Mouse (Mus musculus) neural tube, embryonic 15.5 days (tissue): ENCODE measurements around the gene Hexb. TPM values are rescaled to one million over a fixed set of nuclear protein-coding genes. Genes with fewer than 3 reads are reported as not detected.
A peak's percentile ranks its signal among the peaks of the same experiment; 100 is the strongest.
"Not testable (repeated sequence)": the region's sequence is repeated elsewhere in the genome, so short reads cannot be mapped to it uniquely, and the experiment has no call there.

Experiments used
- ATAC-seq: fragments of 200-750 bp; cut with Nextera tagmentation; 2 replicates; pipeline ENCODE4 v1.8.0; 2017; ENCODE audit warnings: mild to moderate bottlenecking, moderate TSS enrichment, moderate library complexity; ENCODE audit not compliant: low FRiP score
- H3K27ac ChIP-seq: fragments of 300-500 bp; sonication (generic); replicated peaks from 2 replicates; pipeline ENCODE4 v1.5.1; 2015; ENCODE audit warnings: mild to moderate bottlenecking, inconsistent platforms
- H3K27me3 ChIP-seq: fragments of 300-500 bp; sonication (generic); replicated peaks from 2 replicates; pipeline ENCODE4 v1.6.1; 2015; ENCODE audit warnings: inconsistent platforms
- H3K36me3 ChIP-seq: fragments of 300-500 bp; sonication (generic); 2 replicates; pipeline ENCODE4 v1.6.1; 2015; ENCODE audit warnings: inconsistent platforms
- H3K4me1 ChIP-seq: fragments of 300-500 bp; sonication (generic); 2 replicates; pipeline ENCODE4 v1.6.1; 2015; ENCODE audit warnings: inconsistent platforms
- H3K4me2 ChIP-seq: fragments of 300-500 bp; sonication (generic); 2 replicates; pipeline ENCODE4 v1.6.1; 2015; ENCODE audit warnings: inconsistent platforms, mild to moderate bottlenecking, moderate library complexity
- H3K4me3 ChIP-seq: fragments of 300-500 bp; sonication (generic); replicated peaks from 2 replicates; pipeline ENCODE4 v1.5.1; 2015; ENCODE audit warnings: mild to moderate bottlenecking, inconsistent platforms
- H3K9ac ChIP-seq: fragments of 300-500 bp; sonication (generic); replicated peaks from 2 replicates; pipeline ENCODE4 v1.6.1; 2015; ENCODE audit warnings: mild to moderate bottlenecking, inconsistent platforms
- H3K9me3 ChIP-seq: fragments of 300-500 bp; sonication (generic); replicated peaks from 2 replicates; pipeline ENCODE4 v1.6.1; 2016; ENCODE audit warnings: inconsistent platforms
- WGBS: fragments of 180-500 bp; shearing (Covaris S2); methylation state at CpG from one replicate; pipeline ENCODE4 v1.1.7; 2015; ENCODE audit warnings: mixed read lengths; 5-methylcytosine and 5-hydroxymethylcytosine counted together
- polyA plus RNA-seq: library from polyadenylated mRNA; unstranded; fragments of >200 nt; fragmentation: Nextera tagmentation; extraction: Ambion mirVana; gene quantifications from 2 replicates; pipeline ENCODE4 v1.2.1, GENCODE M21; 2015

Gene Hexb
- polyA plus RNA-seq, 1 experiment from 2014 or later, result 54.5 TPM

- Histone ChIP-seq H3K4me3 (no peak overlapping the region), H3K27me3 (no peaks in the 10 kb centered on the region), H3K9me3 (no peaks in the 10 kb centered on the region), H3K4me2 (no peak overlapping the region), H3K27ac (no peak overlapping the region), H3K36me3 (peaks cover 82% of the 10 kb centered on the region), H3K9ac (no peak overlapping the region), H3K4me1 (no peaks in the 10 kb centered on the region)
- 82% methylated on average over 10 of the region's 10 CpGs for WGBS
- ATAC-seq, result no peak
Observed at GRCm38 (mm10) chr13:97175520-97176264, 22.5 kb downstream of the Hexb start.

DNA sequence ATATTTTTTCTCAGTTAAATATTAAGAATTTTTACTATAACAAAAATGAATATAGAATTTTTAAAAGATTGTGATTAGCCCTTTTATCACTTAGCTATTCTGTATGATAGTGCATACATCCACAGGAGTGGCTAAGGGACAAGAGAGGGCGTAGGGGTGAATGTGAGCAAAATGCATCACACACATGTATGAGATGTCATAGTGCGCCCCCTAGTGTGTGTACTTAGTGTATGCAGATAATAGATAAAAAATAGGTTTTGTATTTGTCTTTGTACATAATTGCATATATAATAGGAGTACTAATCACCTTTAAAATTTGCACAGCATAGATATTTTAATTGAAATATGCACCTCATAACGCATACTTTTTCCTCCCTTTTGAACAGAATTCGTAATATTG is 52.3 kb downstream of the Hexb start:
- Histone ChIP-seq H3K9ac (no peak overlapping the region), H3K27ac (no peak overlapping the region), H3K4me2 (no peak overlapping the region), H3K4me1 (no peaks in the 10 kb centered on the region), H3K4me3 (no peak overlapping the region), H3K27me3 (no peaks in the 10 kb centered on the region), H3K36me3 (peaks cover 56% of the 10 kb centered on the region), H3K9me3 (no peaks in the 10 kb centered on the region)
- WGBS, result 62% methylated on average over 4 of the region's 4 CpGs
- ATAC-seq, result no peak

DNA sequence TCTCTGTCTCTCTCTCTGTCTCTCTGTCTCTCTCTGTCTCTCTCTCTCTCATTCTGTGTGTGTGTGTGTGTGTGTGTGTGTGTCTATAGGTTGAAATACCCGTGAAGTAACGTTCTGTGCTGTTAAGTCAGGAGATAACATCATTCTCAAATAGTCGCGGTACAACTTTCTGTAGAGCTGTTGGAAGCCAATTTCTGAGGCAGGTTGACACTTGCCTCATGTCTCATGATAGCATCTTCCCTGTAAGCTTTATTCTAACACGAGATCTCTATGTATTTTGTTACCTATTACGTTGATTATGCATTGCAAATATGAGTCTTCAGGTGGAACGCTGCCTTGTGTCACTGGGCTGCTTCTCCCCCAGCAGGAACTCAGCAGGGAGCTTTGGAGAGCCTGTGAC is 55.8 kb downstream of the Hexb start:
- Histone ChIP-seq H3K9me3 (no peaks in the 10 kb centered on the region), H3K36me3 (peaks cover 29% of the 10 kb centered on the region), H3K4me1 (peaks cover 8% of the 10 kb centered on the region), H3K27ac (no peak overlapping the region), H3K9ac (no peak overlapping the region), H3K4me3 (no peak overlapping the region), H3K27me3 (no peaks in the 10 kb centered on the region), H3K4me2 (no peak overlapping the region)
- ATAC-seq, result no peak
- WGBS, result 91% methylated on average over 7 of the region's 7 CpGs

- ATAC-seq, result peak; percentile 27; the same call in 1 of the 2 replicates
- Histone ChIP-seq H3K4me2 (peak overlapping the region; percentile 66), H3K4me1 (peaks cover 13% of the 10 kb centered on the region), H3K36me3 (peaks cover 24% of the 10 kb centered on the region), H3K27ac (peak overlapping the region; percentile 94), H3K4me3 (peak overlapping the region; percentile 78), H3K9ac (peak overlapping the region; percentile 94)
- H3K27me3 ChIP-seq, H3K9me3 ChIP-seq: not testable (repeated sequence)
- 30% methylated on average over 8 of the region's 8 CpGs for WGBS
Observed at GRCm38 (mm10) chr13:97138404-97138931, 59.7 kb downstream of the Hexb start.

- Histone ChIP-seq H3K9ac (peak within 1 kb of the TSS; percentile 94), H3K27me3 (no peaks in the 10 kb centered on the region), H3K36me3 (peaks cover 22% of the 10 kb centered on the region), H3K4me1 (peaks cover 13% of the 10 kb centered on the region), H3K4me2 (peak within 1 kb of the TSS; percentile 66), H3K27ac (peak within 1 kb of the TSS; percentile 94), H3K9me3 (no peaks in the 10 kb centered on the region), H3K4me3 (peak within 1 kb of the TSS; percentile 78)
- peak; percentile 98 for ATAC-seq
- under 1% methylated on average over 57 of the region's 57 CpGs for WGBS
Observed at GRCm38 (mm10) chr13:97137466-97138400, 60.4 kb downstream of the Hexb start, which contains the start of the genes Gfm2 and Nsa2. Gene Gfm2 (plus strand): TSS chr13:97137937. Gene Nsa2 (minus strand): TSS chr13:97137937.

DNA sequence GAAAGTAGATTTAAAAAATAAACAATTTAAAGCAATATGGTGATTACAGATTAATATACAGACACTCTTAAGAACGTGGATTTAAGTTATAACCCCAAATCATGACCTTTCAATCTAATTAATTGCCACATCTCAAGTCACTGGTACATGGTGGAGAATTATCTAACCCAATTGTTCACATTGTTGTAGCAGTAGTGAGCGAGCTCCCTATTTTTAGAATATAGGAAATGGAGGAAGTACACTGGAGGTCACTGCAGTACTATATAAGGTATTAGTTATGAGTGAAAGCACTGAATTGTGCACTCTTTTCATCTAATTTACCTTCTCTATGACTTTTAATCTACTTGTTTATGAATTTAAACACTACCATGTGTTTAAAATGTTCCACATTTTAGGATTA is 67.7 kb downstream of the Hexb start:
- peaks cover 35% of the 10 kb centered on the region for H3K36me3 ChIP-seq
- H3K9ac ChIP-seq, result not testable (repeated sequence)
- WGBS, result no CpG with 5 or more reads among the region's 2 CpGs

DNA sequence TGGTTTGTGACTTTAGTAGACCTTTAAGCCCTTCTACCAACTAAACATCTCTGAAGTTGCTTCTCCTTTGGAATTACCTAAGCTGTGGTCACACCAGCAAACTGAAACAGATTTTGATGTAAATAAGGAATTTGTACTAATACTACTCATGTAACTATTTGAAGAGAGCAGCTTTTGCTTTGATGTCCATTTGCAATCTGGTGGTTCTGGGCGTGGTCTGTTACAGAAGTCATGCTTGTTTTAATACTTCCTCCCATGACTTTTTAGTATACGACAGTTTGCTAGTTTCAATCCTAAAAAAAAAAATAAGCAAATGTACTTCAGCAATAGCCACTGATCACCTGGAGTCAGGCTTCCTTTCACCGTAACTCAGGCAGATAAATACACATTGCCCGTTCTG is 68.5 kb downstream of the Hexb start:
- H3K4me1 ChIP-seq, H3K4me2 ChIP-seq, H3K9ac ChIP-seq, H3K27me3 ChIP-seq, H3K9me3 ChIP-seq, ATAC-seq, H3K4me3 ChIP-seq, H3K27ac ChIP-seq: not testable (repeated sequence)
- H3K36me3 ChIP-seq, result peaks cover 35% of the 10 kb centered on the region
- WGBS, result 88% methylated on average over 3 of the region's 4 CpGs

More for the DNA sequence above, 67.7 kb downstream of the Hexb start:
- H3K4me1 ChIP-seq, H3K4me3 ChIP-seq, H3K27me3 ChIP-seq, H3K9me3 ChIP-seq, H3K4me2 ChIP-seq, ATAC-seq, H3K27ac ChIP-seq: not testable (repeated sequence)

Other genes with a start within 250 kb of the Hexb start
- not detected in 2 replicates for gene 1700029F12Rik, start 164.0 kb downstream of the Hexb start, polyA plus RNA-seq
- gene Fam169a, start 131.1 kb downstream of the Hexb start, polyA plus RNA-seq, result 25.9 and 30.5 TPM in 2 replicates
- 1.1 and 1.3 TPM in 2 replicates for gene Gm6169, start 99.1 kb downstream of the Hexb start, polyA plus RNA-seq
- gene Gfm2, start 60.4 kb downstream of the Hexb start, polyA plus RNA-seq, result 34.2 and 34.3 TPM in 2 replicates
- 36.0 and 44.8 TPM in 2 replicates for gene Nsa2, start 60.4 kb downstream of the Hexb start, polyA plus RNA-seq
- 65.8 and 79.2 TPM in 2 replicates for gene Enc1, start 42.7 kb upstream of the Hexb start, polyA plus RNA-seq